Mouse (Mus musculus): ENCODE measurements around the gene Hdgfl3.

Hdgfl3 gene

GRCm38 (mm10) chr7:81934267-81934745 lies at the start of gene Hdgfl3:
Gene Hdgfl3 (minus strand): TSS chr7:81934473.
- DNase-seq (ENCODE audit: extremely low spot score), result peak; percentile 86

GRCm38 (mm10) chr7:81983651-81984050 lies 49.4 kb upstream of the Hdgfl3 start:
- DNase-seq (ENCODE audit: extremely low spot score), result no peak

GRCm38 (mm10) chr7:81978304-81978703 lies 44.0 kb upstream of the Hdgfl3 start:
- no peak for DNase-seq (ENCODE audit: extremely low spot score)

- no peak for DNase-seq (ENCODE audit: extremely low spot score)
Measured at GRCm38 (mm10) chr7:81974616-81975015, 40.3 kb upstream of the Hdgfl3 start.

GRCm38 (mm10) chr7:81973939-81974338 lies 39.7 kb upstream of the Hdgfl3 start:
- no peak for DNase-seq (ENCODE audit: extremely low spot score)

GRCm38 (mm10) chr7:81973339-81973738 lies 39.1 kb upstream of the Hdgfl3 start:
- no peak for DNase-seq (ENCODE audit: extremely low spot score)

GRCm38 (mm10) chr7:81968975-81969374 lies 34.7 kb upstream of the Hdgfl3 start:
- DNase-seq (ENCODE audit: extremely low spot score), result no peak

GRCm38 (mm10) chr7:81968451-81968850 lies 34.2 kb upstream of the Hdgfl3 start:
- DNase-seq (ENCODE audit: extremely low spot score), result no peak

- no peak for DNase-seq (ENCODE audit: extremely low spot score)
Measured at GRCm38 (mm10) chr7:81966195-81966594, 31.9 kb upstream of the Hdgfl3 start.

- peak; percentile 57 for DNase-seq (ENCODE audit: extremely low spot score)
Measured at GRCm38 (mm10) chr7:81959704-81960103, 25.4 kb upstream of the Hdgfl3 start.

- no peak for DNase-seq (ENCODE audit: extremely low spot score)
Measured at GRCm38 (mm10) chr7:81954208-81954846, 20.1 kb upstream of the Hdgfl3 start.

- no peak for DNase-seq (ENCODE audit: extremely low spot score)
Measured at GRCm38 (mm10) chr7:81950499-81950898, 16.2 kb upstream of the Hdgfl3 start.

GRCm38 (mm10) chr7:81945398-81945797 lies 11.1 kb upstream of the Hdgfl3 start:
- DNase-seq (ENCODE audit: extremely low spot score), result peak; percentile 34

- DNase-seq (ENCODE audit: extremely low spot score), result no peak
Measured at GRCm38 (mm10) chr7:81934806-81935205, 533 bp upstream of the Hdgfl3 start.

GRCm38 (mm10) chr7:81933601-81934266 lies 539 bp downstream of the Hdgfl3 start:
- peak; percentile 75 for DNase-seq (ENCODE audit: extremely low spot score)

GRCm38 (mm10) chr7:81933061-81933600 lies 1.1 kb downstream of the Hdgfl3 start:
- no peak for DNase-seq (ENCODE audit: extremely low spot score)

- no peak for DNase-seq (ENCODE audit: extremely low spot score)
Measured at GRCm38 (mm10) chr7:81932521-81933045, 1.7 kb downstream of the Hdgfl3 start.

- no peak for DNase-seq (ENCODE audit: extremely low spot score)
Measured at GRCm38 (mm10) chr7:81928998-81929397, 5.3 kb downstream of the Hdgfl3 start.

- no peak for DNase-seq (ENCODE audit: extremely low spot score)
Measured at GRCm38 (mm10) chr7:81921379-81921952, 12.8 kb downstream of the Hdgfl3 start.

- no peak for DNase-seq (ENCODE audit: extremely low spot score)
Measured at GRCm38 (mm10) chr7:81920314-81920713, 14.0 kb downstream of the Hdgfl3 start.

GRCm38 (mm10) chr7:81918316-81918715 lies 16.0 kb downstream of the Hdgfl3 start:
- no peak for DNase-seq (ENCODE audit: extremely low spot score)

- no peak for DNase-seq (ENCODE audit: extremely low spot score)
Measured at GRCm38 (mm10) chr7:81904926-81905325, 29.3 kb downstream of the Hdgfl3 start.

All from embryo, embryonic 9.5 days (tissue).